Mouse (Mus musculus) myocyte (in vitro differentiated cells): Measurements from ENCODE around the gene Ccdc146.

ENCODE experiments used
- MYOD1 ChIP-seq, 3 experiments: IDR thresholded peaks; one replicate each; pipeline ENCODE4 v1.6.1; 2011; ENCODE audit warnings: control low read depth in 2 of 3, low read depth in 2 of 3, mild to moderate bottlenecking in 2 of 3, moderate library complexity in 1 of 3; ENCODE audit not compliant: insufficient read length in 2 of 3, control insufficient read depth in 1 of 3
- POLR2A ChIP-seq: IDR thresholded peaks from one replicate; pipeline ENCODE4 v1.6.1; 2011; ENCODE audit warnings: low read depth, mild to moderate bottlenecking, control low read depth, moderate library complexity; ENCODE audit not compliant: insufficient read length

DNA sequence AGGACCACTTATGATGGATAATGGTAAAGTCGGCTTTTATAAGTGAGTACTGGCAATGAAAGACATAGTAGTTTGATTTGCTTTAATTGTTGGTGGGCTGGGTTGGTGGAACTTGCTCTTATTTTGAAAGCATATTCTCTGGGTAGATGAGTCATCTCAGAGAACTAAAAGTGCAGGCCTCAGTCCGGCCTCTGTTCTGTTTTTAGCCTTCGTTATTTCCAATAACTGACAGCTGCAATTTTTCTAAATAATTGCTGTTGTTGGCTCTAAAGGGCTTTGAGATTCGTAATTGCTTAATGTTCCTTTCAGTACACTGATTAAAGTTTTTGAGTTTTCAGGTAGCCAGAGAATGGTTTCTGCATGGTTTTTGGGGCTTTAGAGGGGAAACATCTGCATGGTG lies 153.7 kb downstream of the Ccdc146 start:
- no peak for TF ChIP-seq MYOD1 (IDR thresholded peaks at IDR 0.05; ENCODE audit: control insufficient read depth in 1 of 3, insufficient read length in 2 of 3, low read depth in 2 of 3)
- no peak for TF ChIP-seq POLR2A
